Mouse (Mus musculus): Measurements from ENCODE around the gene Rnh1.

The Rnh1 gene

GRCm38 (mm10) chr7:141204546-141204945 is 31.9 kb upstream of the Rnh1 start:
- no peak for DNase-seq (ENCODE audit: low spot score)

GRCm38 (mm10) chr7:141198121-141198520 is 25.5 kb upstream of the Rnh1 start:
- DNase-seq (ENCODE audit: low spot score), result no peak

GRCm38 (mm10) chr7:141196619-141197282 is 24.1 kb upstream of the Rnh1 start:
- DNase-seq (ENCODE audit: low spot score), result peak; percentile 8

- DNase-seq (ENCODE audit: low spot score), result no peak
These were observed 23.1 kb upstream of the Rnh1 start for GRCm38 (mm10) chr7:141195754-141196153.

GRCm38 (mm10) chr7:141194830-141195229 is 22.2 kb upstream of the Rnh1 start:
- peak; percentile 89 for DNase-seq (ENCODE audit: low spot score)

DNA sequence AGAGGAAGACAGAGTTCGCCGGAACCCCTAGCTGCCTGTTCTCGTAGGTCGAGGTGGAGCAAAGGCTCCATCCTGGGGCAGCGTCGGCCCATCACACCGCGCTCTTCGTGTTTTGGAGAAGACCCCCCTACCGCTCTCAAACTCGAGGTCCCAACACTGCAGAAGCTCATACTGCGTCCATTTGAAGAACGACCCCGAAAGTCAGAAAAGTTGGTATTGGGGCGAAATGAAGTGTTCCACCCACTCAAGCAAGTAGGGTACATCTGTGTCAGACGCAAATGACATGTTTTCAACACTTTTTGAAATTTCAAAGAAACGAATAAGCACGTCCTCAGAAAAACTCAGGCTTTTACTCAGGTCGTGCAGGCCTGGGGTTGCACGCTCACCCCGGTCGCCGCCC is 21.8 kb upstream of the Rnh1 start:
- no peak for DNase-seq (ENCODE audit: low spot score)

GRCm38 (mm10) chr7:141193948-141194347 is 21.3 kb upstream of the Rnh1 start, which contains the start of the genes Hras and Lrrc56:
Gene Hras (minus strand): TSS chr7:141194005.
Gene Lrrc56 (plus strand): TSS chr7:141194157.
- peak; percentile 97 for DNase-seq (ENCODE audit: low spot score)

DNA sequence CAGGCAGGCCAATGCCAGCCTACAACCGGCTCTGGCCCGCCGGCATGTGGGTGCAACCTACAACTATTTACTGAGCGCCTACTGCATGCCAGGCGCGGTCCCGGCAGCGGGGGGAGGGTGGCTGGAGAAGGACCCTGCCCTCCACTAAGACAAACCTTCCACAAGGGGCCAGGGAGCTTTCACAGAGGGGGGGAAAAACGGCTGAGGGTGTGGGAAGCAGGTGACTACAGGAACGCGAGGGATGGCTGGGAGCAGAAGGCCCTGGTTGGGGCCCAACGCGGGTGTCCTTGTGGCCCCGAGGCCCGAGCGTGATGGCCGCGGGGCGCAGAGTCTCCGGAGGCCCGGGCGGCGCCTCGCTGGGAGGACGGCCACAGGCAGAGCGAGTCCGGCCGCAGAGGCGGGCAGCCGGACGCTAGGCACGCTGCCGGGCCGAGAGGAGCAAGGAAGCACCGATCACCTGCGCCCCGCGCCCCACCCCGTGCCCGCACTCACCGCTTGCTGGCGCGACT is 20.7 kb upstream of the Rnh1 start:
- DNase-seq (ENCODE audit: low spot score), result peak; percentile 69

DNA sequence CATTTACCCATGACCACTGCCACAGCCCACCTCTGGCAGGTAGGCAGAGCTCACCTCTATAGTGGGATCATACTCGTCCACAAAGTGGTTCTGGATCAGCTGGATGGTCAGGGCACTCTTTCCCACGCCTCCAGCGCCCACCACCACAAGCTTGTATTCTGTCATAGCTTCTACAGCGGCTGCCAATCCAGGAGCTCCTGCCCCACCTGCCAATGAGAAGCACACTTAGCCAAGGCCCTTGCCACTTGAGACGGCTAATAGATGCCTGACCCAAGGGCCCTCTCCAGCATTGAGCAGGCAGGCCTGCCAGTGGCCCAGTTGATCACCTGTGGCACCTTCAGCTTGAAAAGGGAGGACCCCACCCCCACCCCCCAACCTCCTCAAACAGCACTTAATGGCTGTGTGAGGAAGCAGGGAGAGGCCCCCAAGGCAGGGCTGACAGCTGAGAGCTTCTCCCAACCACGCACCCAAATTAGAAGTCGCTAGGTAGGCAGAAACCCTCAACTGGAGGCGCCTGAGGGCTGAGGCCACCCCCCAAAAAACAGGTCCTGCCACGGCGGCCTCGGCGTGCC is 20.2 kb upstream of the Rnh1 start:
- DNase-seq (ENCODE audit: low spot score), result peak; percentile 36

GRCm38 (mm10) chr7:141191796-141192685 is 19.4 kb upstream of the Rnh1 start:
- DNase-seq (ENCODE audit: low spot score), result peak; percentile 26

DNA sequence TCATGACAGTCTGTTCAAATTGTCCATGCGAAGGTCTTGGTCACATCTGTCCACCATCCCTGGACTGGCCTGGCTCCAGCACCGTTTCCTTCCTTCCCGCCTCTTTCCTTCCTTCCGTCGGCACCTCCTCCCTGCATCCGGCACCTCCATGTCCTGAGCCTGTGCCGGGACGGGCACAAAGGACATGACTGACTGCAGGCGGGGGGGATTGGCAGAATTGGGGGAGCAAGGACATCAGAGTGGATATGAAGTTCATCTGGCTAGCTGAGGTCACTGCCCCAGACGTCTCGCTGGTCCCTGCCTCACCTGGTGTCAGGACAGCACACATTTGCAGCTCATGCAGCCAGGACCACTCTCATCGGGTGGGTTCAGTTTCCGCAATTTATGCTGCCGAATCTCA is 18.4 kb upstream of the Rnh1 start:
- no peak for DNase-seq (ENCODE audit: low spot score)

DNA sequence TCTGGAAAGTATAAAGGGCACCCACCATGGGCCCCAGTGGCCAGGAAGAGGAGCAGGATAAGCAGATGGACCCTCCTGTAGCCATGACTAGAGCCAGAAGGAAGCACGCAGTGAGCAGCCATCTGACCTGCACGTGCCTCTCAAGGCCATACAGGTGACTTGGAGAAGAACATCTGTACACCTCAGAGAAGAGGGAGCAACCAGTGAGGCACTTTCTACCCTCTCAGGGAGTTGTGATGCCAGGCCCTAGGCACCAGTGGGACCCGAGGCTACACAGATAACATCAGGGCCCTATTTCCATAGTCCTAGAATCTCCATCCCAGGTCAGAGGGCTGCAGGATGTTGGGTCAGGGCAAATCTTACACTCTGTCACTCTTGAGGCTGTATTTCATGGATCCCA is 17.6 kb upstream of the Rnh1 start:
- DNase-seq (ENCODE audit: low spot score), result no peak

GRCm38 (mm10) chr7:141188733-141189132 is 16.1 kb upstream of the Rnh1 start:
- no peak for DNase-seq (ENCODE audit: low spot score)

- DNase-seq (ENCODE audit: low spot score), result no peak
These were observed 15.5 kb upstream of the Rnh1 start for GRCm38 (mm10) chr7:141188194-141188593.

GRCm38 (mm10) chr7:141176173-141176572 is 3.5 kb upstream of the Rnh1 start:
- DNase-seq (ENCODE audit: low spot score), result peak; percentile 76

- no peak for DNase-seq (ENCODE audit: low spot score)
These were observed 2.4 kb upstream of the Rnh1 start for GRCm38 (mm10) chr7:141175068-141175467.

GRCm38 (mm10) chr7:141173323-141173850 is 730 bp upstream of the Rnh1 start:
- no peak for DNase-seq (ENCODE audit: low spot score)

DNA sequence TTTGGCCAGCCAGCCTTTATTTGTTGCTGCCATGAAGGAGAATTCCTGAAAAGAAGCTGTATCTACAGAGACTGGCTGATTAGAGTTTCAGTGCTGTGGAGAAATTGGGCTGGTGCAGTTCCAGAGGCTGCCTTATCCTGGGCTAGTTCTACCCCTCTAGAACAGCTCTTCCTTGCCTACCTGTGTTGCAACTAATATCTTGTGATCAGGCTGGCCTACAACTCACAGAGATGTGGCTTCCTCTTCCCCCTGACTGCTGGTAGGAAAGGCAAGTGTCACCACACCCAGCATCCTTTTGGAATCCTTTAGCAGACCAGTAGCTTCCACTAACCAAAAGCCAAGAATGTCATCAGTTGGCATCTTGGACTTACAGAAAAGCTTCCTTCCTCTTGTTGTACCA is 2.8 kb downstream of the Rnh1 start:
- no peak for DNase-seq (ENCODE audit: low spot score)

- DNase-seq (ENCODE audit: low spot score), result no peak
These were observed 3.4 kb downstream of the Rnh1 start for GRCm38 (mm10) chr7:141169300-141169699.

DNA sequence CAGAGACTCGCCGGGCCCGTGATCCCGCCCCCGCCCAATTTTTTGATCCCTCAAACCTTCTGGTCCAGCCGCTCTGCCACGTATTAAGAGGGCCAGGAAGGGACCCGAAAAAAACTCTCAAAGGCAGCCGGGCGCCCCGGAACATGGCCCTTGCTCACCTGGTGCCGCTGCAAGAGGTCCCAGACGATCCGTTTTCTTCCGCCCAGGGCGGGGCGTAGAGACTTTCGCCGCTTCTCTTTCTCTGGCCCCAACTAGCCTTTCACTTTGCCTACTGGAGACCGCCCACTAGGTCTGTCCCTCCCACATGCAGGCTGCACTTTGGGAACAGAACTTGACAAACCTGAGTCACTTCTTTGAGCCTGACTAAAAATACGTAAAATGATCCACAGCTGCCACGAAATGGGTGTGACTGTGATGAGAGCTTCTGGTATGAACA is 4.1 kb downstream of the Rnh1 start:
- DNase-seq (ENCODE audit: low spot score), result peak; percentile 69

- DNase-seq (ENCODE audit: low spot score), result peak; percentile 84
These were observed 4.6 kb downstream of the Rnh1 start for GRCm38 (mm10) chr7:141167901-141168517.

DNA sequence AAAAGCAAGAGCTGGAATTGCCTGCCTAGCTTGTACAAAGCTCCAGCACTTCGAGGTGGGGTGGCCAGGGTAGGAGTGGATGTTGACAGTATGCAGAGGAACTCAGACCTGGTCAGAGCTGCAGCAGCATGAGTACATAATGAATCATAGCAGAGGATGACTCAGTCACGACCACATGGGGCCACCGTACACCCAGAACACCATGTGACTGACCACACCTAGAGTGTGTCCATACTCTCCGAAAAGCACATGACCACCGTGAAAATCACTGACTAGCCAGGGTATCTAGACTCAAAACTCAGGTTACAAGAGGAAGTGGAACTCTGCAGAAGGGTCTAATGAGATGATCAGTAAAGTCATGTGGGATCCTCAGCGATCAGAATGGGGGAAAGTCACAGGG is 7.8 kb downstream of the Rnh1 start:
- no peak for DNase-seq (ENCODE audit: low spot score)
